Mouse (Mus musculus) lung, postnatal 36 days (tissue): ENCODE data around the gene Hist1h4n.
"Not testable (repeated sequence)": the region's sequence is repeated elsewhere in the genome, so short reads cannot be mapped to it uniquely, and the experiment has no call there.

Experiments
- DNase-seq: peaks from one replicate; pipeline ENCODE4 v3.0.0; 2022; ENCODE audit warnings: mixed read lengths

Hist1h4n gene

DNA sequence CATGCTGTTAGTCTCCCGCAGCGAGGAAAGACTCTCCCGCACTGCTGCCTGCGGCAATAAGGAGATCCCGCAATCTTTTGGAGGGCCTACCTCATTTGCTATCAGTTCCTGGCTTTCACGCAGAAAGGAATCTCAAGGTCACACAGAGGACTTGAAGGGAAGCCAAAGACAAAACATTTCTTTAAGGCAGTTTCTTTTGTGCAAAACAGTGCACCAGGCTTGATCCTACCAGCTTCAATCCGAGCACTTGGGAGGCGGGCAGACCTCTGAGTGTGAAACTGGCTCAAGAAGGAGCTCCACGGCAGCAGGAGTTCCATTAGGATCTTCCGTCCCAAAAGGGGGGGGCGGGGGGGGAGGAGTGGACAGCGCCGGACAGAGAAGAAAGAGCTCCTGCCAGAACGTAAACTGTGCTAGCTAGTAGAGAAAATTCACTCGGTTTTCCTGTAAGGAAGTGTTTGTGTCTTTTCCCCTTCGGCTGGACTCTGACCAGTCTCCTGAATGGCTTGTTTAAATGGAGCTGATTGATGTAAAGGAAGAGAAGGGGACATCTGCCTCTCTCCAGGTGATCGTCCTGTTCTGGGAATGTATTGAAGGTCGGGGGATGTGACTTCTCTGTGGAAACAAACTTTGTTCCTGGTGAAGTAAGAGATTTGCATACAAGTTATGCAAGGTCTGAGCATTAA is 41.3 kb downstream of the Hist1h4n start:
- no peak for DNase-seq

DNA sequence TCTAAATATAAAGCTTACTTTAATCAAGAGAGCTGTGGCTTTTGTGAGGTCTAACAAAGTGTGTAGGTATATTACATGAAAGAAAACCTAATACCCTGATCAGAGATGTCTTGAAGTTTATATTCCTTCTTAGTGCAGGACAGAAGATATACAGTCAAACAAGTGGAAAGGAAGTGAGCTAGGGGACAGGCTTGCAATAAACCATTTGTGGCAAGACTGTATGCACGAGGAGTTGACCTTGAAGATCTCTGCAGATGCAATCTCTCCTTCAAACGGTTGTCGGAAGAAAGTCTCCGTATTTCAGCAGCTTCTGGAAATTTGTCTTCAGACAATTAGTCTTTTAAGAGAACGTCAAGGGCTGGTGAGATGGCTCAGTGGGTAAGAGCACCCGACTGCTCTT is 42.1 kb downstream of the Hist1h4n start:
- DNase-seq = no peak

DNA sequence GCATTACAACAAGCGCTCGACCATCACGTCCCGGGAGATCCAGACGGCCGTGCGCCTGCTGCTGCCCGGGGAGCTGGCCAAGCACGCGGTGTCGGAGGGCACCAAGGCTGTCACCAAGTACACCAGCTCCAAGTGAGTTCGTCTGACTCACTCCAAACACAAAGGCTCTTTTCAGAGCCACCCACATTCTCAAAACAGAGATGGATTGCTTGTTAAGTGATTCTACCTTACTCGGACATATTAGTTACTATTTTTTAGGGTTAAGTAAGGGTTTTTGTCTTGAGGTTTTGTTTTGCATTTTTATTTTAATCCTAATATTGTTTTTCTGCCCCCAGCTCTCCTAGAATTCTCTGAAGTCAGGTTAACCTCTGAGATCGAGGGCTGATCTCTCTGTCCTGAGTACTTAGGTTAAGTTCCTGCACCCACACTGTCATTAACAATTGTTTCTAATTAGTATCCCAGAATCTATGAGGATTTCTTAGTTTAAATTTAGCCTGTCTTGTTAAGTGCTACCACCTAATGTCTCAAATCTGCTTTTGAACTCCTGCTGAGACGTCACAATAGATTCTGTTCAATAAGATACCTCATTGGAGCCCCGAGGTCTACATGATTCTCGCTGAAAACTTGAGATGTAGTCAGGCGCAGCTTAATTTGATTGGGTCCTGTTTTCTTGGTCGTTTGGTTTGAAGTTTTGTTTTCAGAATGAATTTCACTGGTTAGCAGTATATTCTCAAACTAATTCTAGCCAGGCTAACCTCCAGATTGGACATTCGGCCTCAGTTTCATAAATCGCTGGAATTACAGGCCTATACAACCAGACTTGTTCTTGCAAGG is 44.0 kb downstream of the Hist1h4n start:
- DNase-seq = no peak

DNA sequence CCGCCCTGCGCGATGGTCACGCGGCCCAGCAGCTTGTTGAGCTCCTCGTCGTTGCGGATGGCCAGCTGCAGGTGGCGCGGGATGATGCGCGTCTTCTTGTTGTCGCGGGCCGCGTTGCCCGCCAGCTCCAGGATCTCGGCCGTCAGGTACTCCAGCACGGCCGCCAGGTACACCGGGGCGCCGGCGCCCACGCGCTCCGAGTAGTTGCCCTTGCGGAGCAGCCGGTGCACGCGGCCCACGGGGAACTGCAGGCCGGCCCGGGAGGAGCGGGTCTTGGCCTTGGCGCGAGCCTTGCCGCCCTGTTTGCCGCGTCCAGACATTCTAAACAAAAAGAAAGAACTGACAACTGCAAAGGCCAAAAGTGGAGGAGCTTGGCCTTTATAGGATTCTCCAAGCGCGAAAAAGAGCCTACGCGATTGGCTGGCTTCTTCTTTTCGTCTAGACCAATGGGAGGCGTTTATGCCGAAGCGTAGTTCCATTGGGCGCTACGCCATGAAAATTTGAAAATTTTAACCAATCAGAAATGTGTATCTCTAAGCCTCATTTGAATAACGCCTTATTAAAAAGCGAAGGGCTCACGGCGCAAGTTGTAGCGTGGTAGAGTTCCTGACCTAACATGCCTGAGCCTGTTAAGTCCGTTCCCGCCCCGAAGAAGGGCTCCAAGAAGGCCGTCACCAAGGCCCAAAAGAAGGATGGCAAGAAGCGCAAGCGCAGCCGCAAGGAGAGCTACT is 44.9 kb downstream of the Hist1h4n start, which contains the start of the genes Hist1h2an and Hist1h2bp:
Gene Hist1h2an, minus strand, starts transcription at position 320 of the 731 bp plus-strand sequence.
Gene Hist1h2bp, plus strand, starts transcription at position 563 of the 731 bp plus-strand sequence.
- peak; percentile 96 for DNase-seq

DNA sequence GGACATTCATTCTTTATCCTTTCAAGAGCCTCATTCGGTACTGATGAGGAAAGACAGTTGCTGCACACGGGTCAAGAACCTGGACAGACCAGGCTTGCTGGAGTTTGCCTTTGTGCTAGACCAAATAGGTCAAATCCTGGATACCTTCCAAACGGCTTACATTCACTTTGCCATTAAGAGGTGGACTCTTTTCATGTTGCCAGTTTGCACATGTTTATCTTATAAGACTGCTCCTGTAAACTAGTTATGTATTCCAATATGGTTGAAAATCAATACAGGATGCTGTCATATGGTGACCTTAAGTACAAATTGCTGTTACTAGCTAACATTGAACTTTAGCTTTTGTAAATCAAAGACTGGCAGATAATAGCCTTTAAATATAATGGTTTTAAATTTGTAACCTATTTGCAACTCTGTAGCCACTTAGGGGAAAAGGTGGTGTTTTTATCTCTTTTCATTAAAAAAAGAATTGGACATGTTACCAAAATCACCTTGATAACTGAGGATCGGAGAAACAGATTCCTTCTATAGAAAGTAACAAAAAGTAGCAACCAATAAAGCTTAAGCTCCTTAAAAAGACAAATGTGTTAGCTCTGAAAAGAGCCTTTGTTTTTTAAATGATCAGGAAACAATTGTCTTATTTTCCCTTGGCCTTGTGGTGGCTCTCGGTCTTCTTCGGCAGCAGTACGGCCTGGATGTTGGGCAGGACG is 45.7 kb downstream of the Hist1h4n start:
- no peak for DNase-seq

DNA sequence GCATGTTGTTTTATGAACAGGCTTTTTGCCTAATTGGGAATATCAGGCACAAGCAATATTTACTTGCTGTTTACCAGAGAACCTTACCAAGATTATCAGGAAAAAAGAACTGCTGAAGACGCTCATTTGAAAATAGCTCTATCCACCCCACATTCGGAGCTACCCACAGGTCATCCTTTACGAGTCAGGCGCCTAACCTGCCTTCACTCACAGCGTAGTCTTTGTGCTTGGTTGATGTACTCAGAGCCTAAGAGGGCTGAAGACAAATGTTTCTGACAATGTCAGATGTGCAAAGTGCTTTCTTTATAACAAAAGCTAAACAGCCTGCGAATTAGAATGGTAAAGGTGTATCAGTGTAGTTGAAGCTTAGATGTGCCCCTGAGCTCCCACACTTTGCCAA is 47.7 kb downstream of the Hist1h4n start:
- DNase-seq = no peak

DNA sequence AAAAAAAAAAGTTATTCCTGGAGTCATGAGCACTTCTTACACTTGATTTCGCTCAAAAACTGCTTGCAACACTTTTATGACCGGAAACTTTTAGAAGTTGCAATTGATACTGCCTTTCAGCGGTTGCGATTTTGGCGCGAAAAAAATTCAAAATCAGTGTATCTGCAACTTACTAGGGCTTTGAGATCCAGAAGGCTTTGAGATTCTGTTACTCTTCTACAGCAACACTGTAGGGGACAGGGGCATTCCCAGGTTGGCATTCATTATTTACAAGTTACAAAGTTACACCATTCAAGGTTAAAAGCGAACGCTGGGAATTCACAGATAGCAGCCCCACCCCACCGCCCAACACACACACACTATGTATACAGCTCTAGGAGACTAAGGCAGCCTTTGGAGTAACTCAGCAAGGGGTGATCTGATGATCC is 48.2 kb downstream of the Hist1h4n start:
- peak; percentile 42 for DNase-seq

DNA sequence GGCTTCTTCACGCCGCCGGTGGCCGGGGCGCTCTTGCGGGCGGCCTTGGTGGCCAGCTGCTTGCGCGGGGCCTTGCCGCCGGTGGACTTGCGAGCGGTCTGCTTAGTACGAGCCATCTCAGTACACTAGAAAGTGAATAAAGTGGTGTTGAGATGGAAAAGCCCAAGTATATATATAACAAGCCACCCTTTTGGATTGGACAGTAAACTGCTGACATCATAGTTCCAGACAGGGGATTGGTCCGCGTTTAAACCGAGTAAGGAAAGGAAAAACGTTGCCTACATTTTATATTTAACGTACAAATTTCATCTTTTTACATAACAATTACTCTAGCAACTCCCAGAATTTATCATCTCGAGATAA is 48.8 kb downstream of the Hist1h4n start, which contains the start of gene Hist1h3i:
Gene Hist1h3i, minus strand, starts transcription at position 116 of the 363 bp plus-strand sequence.
- peak; percentile 76 for DNase-seq

DNA sequence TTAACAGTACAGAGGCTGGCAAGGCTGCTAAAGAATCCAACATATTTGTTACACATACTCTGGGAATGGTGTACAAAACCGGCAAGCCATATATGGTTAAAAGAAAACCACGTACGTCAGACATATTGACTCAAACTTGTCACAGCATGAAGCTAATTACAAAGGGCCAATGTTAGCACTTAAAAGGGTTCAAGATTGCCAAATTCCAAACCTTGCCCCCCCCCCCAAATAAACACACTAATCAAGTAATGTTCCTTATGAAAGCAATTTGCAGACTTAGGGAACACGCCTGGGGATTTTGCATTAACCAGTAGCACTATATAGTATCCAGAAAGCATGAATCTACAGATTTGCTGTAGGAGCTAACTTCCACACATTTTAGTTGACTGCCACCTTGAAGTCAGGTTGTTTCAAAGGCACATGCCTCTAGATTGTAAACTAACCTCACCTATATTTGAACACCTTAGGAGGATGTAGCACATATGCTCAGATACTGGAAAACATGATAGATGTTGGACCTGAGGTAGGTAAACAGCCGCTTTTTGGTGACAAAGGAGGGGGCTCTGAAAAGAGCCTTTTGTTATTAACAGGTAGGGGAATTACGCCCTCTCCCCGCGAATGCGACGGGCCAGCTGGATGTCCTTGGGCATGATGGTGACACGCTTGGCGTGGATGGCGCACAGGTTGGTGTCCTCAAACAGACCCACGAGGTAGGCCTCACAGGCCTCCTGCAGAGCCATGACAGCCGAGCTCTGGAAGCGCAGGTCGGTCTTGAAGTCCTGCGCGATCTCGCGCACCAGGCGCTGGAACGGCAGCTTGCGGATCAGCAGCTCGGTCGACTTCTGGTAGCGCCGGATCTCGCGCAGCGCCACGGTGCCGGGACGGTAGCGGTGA is 49.4 kb downstream of the Hist1h4n start:
- not testable (repeated sequence) for DNase-seq
